Mouse (Mus musculus) telencephalon, adult 2 months (tissue): ENCODE measurements around the gene Lhx2.

Experiments used
- DNase-seq: peaks from one replicate; pipeline ENCODE4 v3.0.0-alpha.2; 2011; ENCODE audit warnings: low read depth, low spot score

Gene Lhx2

GRCm38 (mm10) chr2:38346881-38347764, 8.0 kb downstream of the Lhx2 start:
- DNase-seq = no peak

DNA sequence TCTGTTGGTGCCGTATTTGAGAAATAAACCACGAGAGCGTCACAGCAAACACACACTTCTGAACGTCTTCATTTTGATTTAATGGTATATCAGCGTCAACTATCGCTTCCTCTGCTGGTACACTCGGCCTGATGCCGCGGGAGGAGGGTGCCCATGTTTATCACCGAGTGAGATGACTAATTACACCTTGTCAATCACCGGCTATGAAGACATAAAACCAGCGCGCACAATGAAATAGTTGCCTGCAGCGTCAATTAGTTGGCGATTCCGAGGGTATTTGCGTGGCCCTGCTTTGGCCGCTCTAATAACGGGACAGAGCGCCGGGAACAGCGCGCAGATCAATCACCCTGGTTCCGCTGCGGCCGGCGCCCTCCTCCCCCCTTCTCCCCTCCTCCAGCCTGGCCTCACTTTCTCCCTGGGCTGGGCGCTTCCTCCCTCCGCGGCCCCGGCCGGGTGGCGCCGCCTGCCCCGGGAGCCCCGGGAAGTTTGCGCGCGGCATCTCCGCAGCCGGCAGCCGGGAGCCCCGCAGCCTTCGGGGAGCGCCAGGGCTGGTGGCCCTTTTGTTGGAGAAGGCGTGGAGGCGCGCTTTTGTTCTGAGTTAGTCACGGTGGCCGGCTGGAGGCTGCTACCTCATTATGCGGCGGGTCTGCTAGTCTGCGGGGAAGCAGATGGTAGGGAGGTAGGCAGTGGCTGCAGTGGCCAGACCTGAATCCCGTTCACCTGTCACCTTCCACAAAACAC, 8.9 kb downstream of the Lhx2 start:
- no peak for DNase-seq

- DNase-seq = no peak
These were observed 9.8 kb downstream of the Lhx2 start for GRCm38 (mm10) chr2:38348660-38349420.

DNA sequence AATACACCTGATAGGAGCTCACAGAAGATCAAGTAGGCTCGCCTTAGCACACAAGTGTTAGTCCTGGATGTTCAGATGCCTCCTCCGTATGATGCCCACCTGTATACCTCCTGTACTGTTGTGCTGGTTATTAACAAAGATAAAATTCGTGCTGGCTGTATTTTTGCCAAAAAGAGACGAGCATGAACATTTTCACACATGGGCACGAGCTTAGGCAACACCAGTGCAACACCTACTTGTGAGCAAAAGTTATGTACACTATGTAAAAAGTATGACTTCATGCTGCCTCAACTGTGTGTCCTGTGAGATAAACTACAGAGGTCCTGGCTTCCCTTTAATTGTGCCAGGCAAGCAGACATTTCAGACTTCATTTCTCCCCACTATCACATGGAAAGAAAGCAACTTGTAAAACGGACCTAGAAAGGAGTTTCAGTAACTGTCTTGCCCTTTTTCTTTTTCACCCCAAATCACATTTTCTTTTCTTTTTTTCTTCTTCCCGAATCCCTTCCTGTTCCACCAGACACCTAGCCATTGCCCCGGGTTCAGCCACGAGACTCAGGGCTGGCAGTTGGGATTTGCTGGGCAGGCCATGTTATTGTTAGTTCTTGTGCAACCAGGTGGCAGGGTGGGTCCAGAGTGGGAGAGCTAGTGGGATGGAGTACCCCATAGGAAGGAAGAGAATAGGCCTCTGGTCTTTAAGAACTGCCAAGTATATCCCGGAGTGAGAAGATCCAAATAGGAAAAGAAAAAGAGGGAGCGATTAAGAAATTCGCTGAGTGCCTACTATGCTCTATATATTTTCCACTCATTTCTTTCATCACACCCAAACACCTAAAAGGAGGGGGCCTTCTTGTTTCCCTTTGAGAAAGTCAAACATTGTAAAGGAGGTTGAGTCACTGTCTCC, 10.6 kb downstream of the Lhx2 start:
- no peak for DNase-seq

- no peak for DNase-seq
These were observed 11.3 kb downstream of the Lhx2 start for GRCm38 (mm10) chr2:38350386-38350785.

GRCm38 (mm10) chr2:38350796-38351195, 11.7 kb downstream of the Lhx2 start:
- peak; percentile 69 for DNase-seq

- no peak for DNase-seq
These were observed 12.7 kb downstream of the Lhx2 start for GRCm38 (mm10) chr2:38351641-38352320.

DNA sequence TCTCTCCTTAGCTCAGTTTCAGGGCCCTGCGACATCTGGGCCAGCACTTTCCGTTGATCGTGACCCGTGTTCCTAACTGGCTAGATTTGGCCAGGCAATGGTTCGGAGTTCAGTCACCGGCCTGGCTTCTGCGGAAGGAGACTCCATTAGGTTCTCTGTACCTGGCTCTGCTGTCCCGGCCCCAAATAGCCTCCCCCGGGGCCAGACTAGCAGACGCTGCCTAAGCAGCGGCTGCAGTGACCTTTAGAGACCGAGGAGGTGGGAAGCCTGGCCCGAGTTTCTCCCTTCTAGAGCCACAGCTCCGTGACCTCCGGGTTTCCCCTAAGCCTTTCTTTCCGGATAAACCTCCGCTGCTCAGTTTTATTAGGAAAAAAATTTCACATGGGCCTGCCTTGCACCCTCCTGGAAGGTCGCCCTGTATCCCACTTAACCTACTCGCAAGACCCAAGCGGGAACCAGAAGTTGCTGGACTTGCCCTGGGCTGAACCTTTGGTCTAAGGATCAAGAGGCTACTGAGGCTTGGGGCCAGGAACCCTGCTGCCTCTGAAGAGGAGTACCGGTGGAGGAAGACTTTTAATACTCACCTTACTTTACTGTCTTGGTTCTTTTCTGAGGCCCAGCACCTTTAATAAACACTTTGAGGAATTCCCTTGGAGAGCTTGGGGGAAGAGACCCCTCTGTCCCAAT, 13.4 kb downstream of the Lhx2 start:
- no peak for DNase-seq

DNA sequence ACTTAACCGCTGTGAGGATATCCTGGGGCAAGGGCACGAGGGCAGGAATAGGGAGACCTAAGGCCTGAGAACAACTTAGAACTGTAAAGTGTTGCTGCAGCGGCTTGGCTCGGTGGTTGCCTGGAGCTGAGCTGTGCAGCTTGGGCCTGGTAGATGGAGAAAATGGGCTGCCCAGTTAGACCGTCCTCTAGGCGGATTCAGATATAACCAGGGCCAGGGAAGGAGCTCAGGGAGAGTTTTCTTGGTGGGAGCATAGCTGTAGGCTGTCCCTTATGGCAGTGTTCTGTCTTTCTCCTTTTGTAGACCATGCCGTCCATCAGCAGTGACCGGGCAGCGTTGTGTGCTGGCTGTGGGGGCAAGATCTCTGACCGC, 13.9 kb downstream of the Lhx2 start:
- DNase-seq = no peak

DNA sequence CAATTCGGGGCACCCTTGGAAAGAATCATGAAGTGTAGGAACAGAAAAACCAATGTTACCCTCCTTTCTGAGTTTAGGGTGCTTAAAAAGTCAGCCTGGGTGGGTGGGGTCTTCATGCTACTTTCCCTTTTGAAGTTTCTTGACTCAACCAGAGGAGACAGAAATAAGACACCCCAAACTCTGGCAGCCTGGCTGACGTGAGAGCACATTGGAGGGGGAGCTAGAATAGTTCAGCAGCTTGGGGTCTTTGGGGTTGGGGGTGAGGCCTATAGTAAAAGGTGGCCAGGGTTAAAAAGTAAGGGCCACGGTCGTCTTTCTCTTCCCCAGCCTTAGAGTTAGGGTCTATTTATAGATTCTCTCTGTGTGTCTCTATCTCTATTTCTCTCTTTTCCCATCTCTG, 14.6 kb downstream of the Lhx2 start:
- DNase-seq = no peak

DNA sequence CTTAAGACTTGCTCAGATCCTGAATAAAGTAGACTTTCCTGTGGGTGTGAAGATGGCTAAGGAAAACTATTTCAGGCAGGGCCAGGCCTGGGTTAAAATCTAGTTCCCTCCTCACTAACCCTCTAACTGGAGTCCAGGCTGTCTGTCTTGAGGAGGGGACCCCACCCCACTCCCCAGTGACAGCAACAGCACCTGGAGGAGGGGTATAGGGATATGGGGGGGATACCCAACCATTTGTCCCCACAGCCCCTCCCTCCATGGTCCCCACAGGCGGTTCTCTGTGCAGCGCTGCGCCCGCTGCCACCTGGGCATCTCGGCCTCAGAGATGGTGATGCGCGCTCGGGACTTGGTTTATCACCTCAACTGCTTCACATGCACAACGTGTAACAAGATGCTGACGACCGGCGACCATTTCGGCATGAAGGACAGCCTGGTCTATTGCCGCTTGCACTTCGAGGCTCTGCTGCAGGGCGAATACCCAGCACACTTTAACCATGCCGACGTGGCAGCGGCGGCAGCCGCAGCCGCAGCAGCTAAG, 15.2 kb downstream of the Lhx2 start:
- no peak for DNase-seq

GRCm38 (mm10) chr2:38354717-38355510, 15.8 kb downstream of the Lhx2 start:
- no peak for DNase-seq

GRCm38 (mm10) chr2:38355731-38356427, 16.8 kb downstream of the Lhx2 start:
- no peak for DNase-seq

- DNase-seq = no peak
These were observed 17.6 kb downstream of the Lhx2 start for GRCm38 (mm10) chr2:38356428-38357260.

DNA sequence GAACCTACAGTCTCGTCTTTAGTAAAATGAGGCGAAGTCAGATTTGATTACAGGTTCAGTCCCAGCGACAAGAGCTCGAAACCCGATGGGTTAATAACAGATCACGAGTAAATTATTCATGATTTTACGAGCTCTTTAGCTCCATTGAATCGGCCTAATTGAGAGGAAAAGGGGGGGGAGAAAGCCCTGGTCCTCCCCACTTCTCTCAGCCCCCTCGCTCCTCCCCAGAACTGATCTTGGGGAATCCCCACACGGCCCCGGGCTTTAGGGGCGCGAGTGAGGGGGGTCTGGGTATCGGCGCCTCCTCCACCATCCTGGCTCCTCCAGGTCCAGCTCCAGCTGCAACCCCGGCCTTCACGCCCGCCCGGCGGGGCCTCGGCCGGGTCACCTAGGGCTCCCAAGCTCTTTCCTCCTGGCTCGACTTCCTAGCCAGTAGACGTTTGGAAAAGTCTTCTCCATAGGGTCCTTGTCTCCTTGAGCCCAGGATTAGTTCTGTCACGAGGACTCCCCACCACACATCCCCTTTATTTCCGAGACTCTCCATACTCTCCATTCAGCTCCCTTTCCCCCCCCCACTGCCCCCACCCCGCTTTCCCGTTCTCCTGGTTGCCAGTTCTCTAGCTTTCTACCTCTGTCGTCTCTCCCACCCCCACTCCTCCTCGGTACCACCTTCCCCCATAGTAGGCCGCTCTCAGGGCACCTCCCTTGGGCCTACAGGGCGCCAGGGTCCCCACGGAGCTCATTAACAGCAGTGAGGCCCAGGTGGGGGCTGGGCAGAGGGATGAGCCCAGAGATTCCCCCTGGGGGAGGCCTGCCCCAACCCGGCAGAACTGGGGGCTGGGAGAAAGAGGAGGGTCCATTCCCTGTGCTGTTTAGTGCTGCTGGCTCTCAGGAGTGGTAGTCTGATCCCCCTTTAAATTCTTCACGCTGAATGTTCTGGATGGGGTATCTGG, 18.5 kb downstream of the Lhx2 start:
- no peak for DNase-seq

DNA sequence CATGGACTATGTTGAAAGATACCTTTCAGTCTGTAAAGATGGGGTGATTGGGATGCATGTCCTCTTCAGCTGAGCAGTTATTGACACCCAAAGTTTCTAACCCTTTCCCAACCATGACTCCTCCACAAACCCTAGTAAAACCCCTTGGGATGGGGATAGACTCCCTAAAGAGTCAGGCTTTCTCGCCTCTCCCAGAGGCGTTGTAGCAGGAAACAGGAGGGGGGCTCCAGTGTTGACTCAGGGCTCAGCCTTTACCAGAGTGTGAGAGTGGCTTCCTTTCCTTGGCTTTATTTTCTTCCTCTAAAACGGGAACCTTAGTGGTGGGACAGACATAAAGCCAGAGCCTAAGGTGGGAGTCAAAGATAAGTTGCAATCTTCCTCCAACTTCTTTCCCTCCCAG, 19.5 kb downstream of the Lhx2 start:
- no peak for DNase-seq
